Mouse (Mus musculus): ENCODE data around the gene Rab22a. TPM values are rescaled to one million over a fixed set of nuclear protein-coding genes. Genes with fewer than 3 reads are reported as not detected.

The Rab22a gene
- polyA plus RNA-seq (2014; fragmentation: Nextera tagmentation; extraction: Ambion mirVana) = 33.0 and 34.5 TPM in 2 replicates

- H3K9me3 ChIP-seq (ENCODE audit: control insufficient read depth, low read length) = no peaks in the 10 kb centered on the region
- peaks cover 23% of the 10 kb centered on the region; the same call in 1 of the 2 replicates for H3K36me3 ChIP-seq (ENCODE audit: control insufficient read depth, insufficient read depth, low read length)
- under 1% methylated on average over 55 of the region's 55 CpGs for WGBS
- H3K4me1 ChIP-seq (replicated peaks; ENCODE audit: control insufficient read depth, insufficient read depth, low read length) = peaks cover 24% of the 10 kb centered on the region
- H3K4me2 ChIP-seq (ENCODE audit: low read length) = peak within 1 kb of the TSS; percentile 81
- DNase-seq (ENCODE audit: low spot score) (peak; percentile 96), ATAC-seq (replicated peaks; ENCODE audit: low FRiP score, low TSS enrichment, low read depth) (peak; percentile 97)
- H3K27me3 ChIP-seq (replicated peaks; ENCODE audit: control insufficient read depth, insufficient read depth, low read length) = no peaks in the 10 kb centered on the region
- H3K9ac ChIP-seq (ENCODE audit: low read length) = peak within 1 kb of the TSS; percentile 81
- peak within 1 kb of the TSS; percentile 43; the same call in 1 of the 2 replicates for H3K27ac ChIP-seq (ENCODE audit: low read depth)
- peak within 1 kb of the TSS; percentile 88 for H3K4me3 ChIP-seq (ENCODE audit: low read depth, low read length)
These were observed at the start of gene Rab22a for GRCm38 (mm10) chr2:173659057-173659925. Gene Rab22a (plus strand): TSS chr2:173659760.

- DNase-seq (ENCODE audit: low spot score) = peak; percentile 68
- Histone ChIP-seq H3K27ac (ENCODE audit: low read depth) (0 out of 2 replicates have a peak overlapping the region, but pooled peaks have one; percentile 33), H3K4me3 (ENCODE audit: low read depth, low read length) (no peak overlapping the region), H3K9me3 (ENCODE audit: control insufficient read depth, low read length) (no peaks in the 10 kb centered on the region), H3K4me2 (ENCODE audit: low read length) (no peak overlapping the region), H3K9ac (ENCODE audit: low read length) (no peak overlapping the region), H3K4me1 (replicated peaks; ENCODE audit: control insufficient read depth, insufficient read depth, low read length) (peaks cover 8% of the 10 kb centered on the region; the same call in 1 of the 2 replicates), H3K36me3 (ENCODE audit: control insufficient read depth, insufficient read depth, low read length) (peaks cover 12% of the 10 kb centered on the region), H3K27me3 (replicated peaks; ENCODE audit: control insufficient read depth, insufficient read depth, low read length) (peaks cover 9% of the 10 kb centered on the region; the same call in 1 of the 2 replicates)
- ATAC-seq (replicated peaks; ENCODE audit: low FRiP score, low TSS enrichment, low read depth) = peak; percentile 74
- WGBS = 41% methylated on average over 11 of the region's 11 CpGs
These were observed 44.0 kb upstream of the Rab22a start for GRCm38 (mm10) chr2:173615378-173616081.

GRCm38 (mm10) chr2:173616156-173616555, 43.4 kb upstream of the Rab22a start:
- DNase-seq (ENCODE audit: low spot score) (no peak), ATAC-seq (replicated peaks; ENCODE audit: low FRiP score, low TSS enrichment, low read depth) (no peak)
- peaks cover 9% of the 10 kb centered on the region; the same call in 1 of the 2 replicates for H3K27me3 ChIP-seq (replicated peaks; ENCODE audit: control insufficient read depth, insufficient read depth, low read length)
- H3K4me1 ChIP-seq (replicated peaks; ENCODE audit: control insufficient read depth, insufficient read depth, low read length) = peaks cover 8% of the 10 kb centered on the region; the same call in 1 of the 2 replicates
- no peak overlapping the region for H3K4me3 ChIP-seq (ENCODE audit: low read depth, low read length)
- H3K9me3 ChIP-seq (ENCODE audit: control insufficient read depth, low read length) = no peaks in the 10 kb centered on the region
- H3K36me3 ChIP-seq (ENCODE audit: control insufficient read depth, insufficient read depth, low read length) = peaks cover 12% of the 10 kb centered on the region
- no peak overlapping the region for H3K9ac ChIP-seq (ENCODE audit: low read length)
- 0 out of 2 replicates have a peak overlapping the region, but pooled peaks have one; percentile 33 for H3K27ac ChIP-seq (ENCODE audit: low read depth)
- WGBS = 55% methylated on average over 7 of the region's 7 CpGs
- no peak overlapping the region for H3K4me2 ChIP-seq (ENCODE audit: low read length)

- ATAC-seq (replicated peaks; ENCODE audit: low FRiP score, low TSS enrichment, low read depth) (no peak), DNase-seq (ENCODE audit: low spot score) (no peak)
- Histone ChIP-seq H3K9ac (ENCODE audit: low read length) (no peak overlapping the region), H3K4me3 (ENCODE audit: low read depth, low read length) (no peak overlapping the region), H3K9me3 (ENCODE audit: control insufficient read depth, low read length) (no peaks in the 10 kb centered on the region), H3K4me2 (ENCODE audit: low read length) (no peak overlapping the region), H3K27me3 (replicated peaks; ENCODE audit: control insufficient read depth, insufficient read depth, low read length) (no peaks in the 10 kb centered on the region), H3K4me1 (replicated peaks; ENCODE audit: control insufficient read depth, insufficient read depth, low read length) (peaks cover 8% of the 10 kb centered on the region; the same call in 1 of the 2 replicates), H3K36me3 (ENCODE audit: control insufficient read depth, insufficient read depth, low read length) (peaks cover 7% of the 10 kb centered on the region; the same call in 1 of the 2 replicates), H3K27ac (ENCODE audit: low read depth) (no peak overlapping the region)
- WGBS = 92% methylated on average over 5 of the region's 5 CpGs
These were observed 40.4 kb upstream of the Rab22a start for GRCm38 (mm10) chr2:173619132-173619531.

- no peak overlapping the region for H3K9ac ChIP-seq (ENCODE audit: low read length)
- WGBS = 95% methylated on average over 4 of the region's 4 CpGs
These were observed 38.9 kb upstream of the Rab22a start for GRCm38 (mm10) chr2:173620645-173621044.

GRCm38 (mm10) chr2:173622173-173622601, 37.4 kb upstream of the Rab22a start:
- H3K27me3 ChIP-seq (replicated peaks; ENCODE audit: control insufficient read depth, insufficient read depth, low read length) = no peaks in the 10 kb centered on the region
- H3K4me2 ChIP-seq (ENCODE audit: low read length) = no peak overlapping the region
- H3K4me3 ChIP-seq (ENCODE audit: low read depth, low read length) = no peak overlapping the region
- H3K4me1 ChIP-seq (replicated peaks; ENCODE audit: control insufficient read depth, insufficient read depth, low read length) = no peaks in the 10 kb centered on the region
- H3K9ac ChIP-seq (ENCODE audit: low read length) = no peak overlapping the region
- 61% methylated on average over 7 of the region's 7 CpGs for WGBS
- no peaks in the 10 kb centered on the region for H3K36me3 ChIP-seq (ENCODE audit: control insufficient read depth, insufficient read depth, low read length)
- no peak overlapping the region for H3K27ac ChIP-seq (ENCODE audit: low read depth)
- no peak for DNase-seq (ENCODE audit: low spot score)
- ATAC-seq (replicated peaks; ENCODE audit: low FRiP score, low TSS enrichment, low read depth) = no peak
- no peaks in the 10 kb centered on the region for H3K9me3 ChIP-seq (ENCODE audit: control insufficient read depth, low read length)

More at GRCm38 (mm10) chr2:173620645-173621044, 38.9 kb upstream of the Rab22a start:
- Histone ChIP-seq H3K9me3 (ENCODE audit: control insufficient read depth, low read length) (no peaks in the 10 kb centered on the region), H3K27me3 (replicated peaks; ENCODE audit: control insufficient read depth, insufficient read depth, low read length) (no peaks in the 10 kb centered on the region), H3K27ac (ENCODE audit: low read depth) (no peak overlapping the region), H3K36me3 (ENCODE audit: control insufficient read depth, insufficient read depth, low read length) (no peaks in the 10 kb centered on the region), H3K4me1 (replicated peaks; ENCODE audit: control insufficient read depth, insufficient read depth, low read length) (0 out of 2 replicates have a peak, but pooled peaks cover 3% of the 10 kb centered on the region), H3K4me3 (ENCODE audit: low read depth, low read length) (no peak overlapping the region), H3K4me2 (ENCODE audit: low read length) (no peak overlapping the region)
- ATAC-seq (replicated peaks; ENCODE audit: low FRiP score, low TSS enrichment, low read depth) (no peak), DNase-seq (ENCODE audit: low spot score) (no peak)

GRCm38 (mm10) chr2:173624667-173625066, 34.9 kb upstream of the Rab22a start:
- Histone ChIP-seq H3K27me3 (replicated peaks; ENCODE audit: control insufficient read depth, insufficient read depth, low read length) (no peaks in the 10 kb centered on the region), H3K9ac (ENCODE audit: low read length) (no peak overlapping the region), H3K4me1 (replicated peaks; ENCODE audit: control insufficient read depth, insufficient read depth, low read length) (no peaks in the 10 kb centered on the region), H3K27ac (ENCODE audit: low read depth) (no peak overlapping the region), H3K4me3 (ENCODE audit: low read depth, low read length) (no peak overlapping the region), H3K4me2 (ENCODE audit: low read length) (no peak overlapping the region), H3K36me3 (ENCODE audit: control insufficient read depth, insufficient read depth, low read length) (no peaks in the 10 kb centered on the region), H3K9me3 (ENCODE audit: control insufficient read depth, low read length) (no peaks in the 10 kb centered on the region)
- DNase-seq (ENCODE audit: low spot score) (no peak), ATAC-seq (replicated peaks; ENCODE audit: low FRiP score, low TSS enrichment, low read depth) (no peak)
- WGBS = 75% methylated on average over 7 of the region's 7 CpGs

- H3K27ac ChIP-seq (ENCODE audit: low read depth) = no peak overlapping the region
- no peaks in the 10 kb centered on the region for H3K9me3 ChIP-seq (ENCODE audit: control insufficient read depth, low read length)
- 95% methylated on average over 3 of the region's 3 CpGs for WGBS
- H3K27me3 ChIP-seq (replicated peaks; ENCODE audit: control insufficient read depth, insufficient read depth, low read length) = no peaks in the 10 kb centered on the region
- no peaks in the 10 kb centered on the region for H3K4me1 ChIP-seq (replicated peaks; ENCODE audit: control insufficient read depth, insufficient read depth, low read length)
- no peak overlapping the region for H3K4me2 ChIP-seq (ENCODE audit: low read length)
- H3K36me3 ChIP-seq (ENCODE audit: control insufficient read depth, insufficient read depth, low read length) = no peaks in the 10 kb centered on the region
- H3K4me3 ChIP-seq (ENCODE audit: low read depth, low read length) = no peak overlapping the region
- no peak overlapping the region for H3K9ac ChIP-seq (ENCODE audit: low read length)
- no peak for ATAC-seq (replicated peaks; ENCODE audit: low FRiP score, low TSS enrichment, low read depth)
- DNase-seq (ENCODE audit: low spot score) = no peak
These were observed 33.8 kb upstream of the Rab22a start for GRCm38 (mm10) chr2:173625786-173626185.
